Mouse (Mus musculus) embryonic fibroblast, embryonic 13.5 days (primary cell): ENCODE measurements around the gene Gm20388.

Source experiments
- CTCF ChIP-seq: IDR thresholded peaks from 2 replicates; pipeline ENCODE4 v1.5.1; 2011; ENCODE audit warnings: mild to moderate bottlenecking, control low read depth, low read length, moderate library complexity, borderline replicate concordance; ENCODE audit not compliant: insufficient read depth
- POLR2A ChIP-seq: IDR thresholded peaks from 2 replicates; pipeline ENCODE4 v1.6.1; 2011; ENCODE audit warnings: low read depth, mild to moderate bottlenecking, control low read depth, low read length, moderate library complexity

- TF ChIP-seq CTCF (no peak), POLR2A (no peak)
Observed at GRCm38 (mm10) chr8:123873364-123873763, 3962.7 kb downstream of the Gm20388 start.
